Mouse (Mus musculus) kidney, adult 11 months (tissue): ENCODE results near the gene Zfp750.

Experiments used
- DNase-seq: peaks from one replicate; pipeline ENCODE4 v3.0.0; 2022

The Zfp750 gene

DNA sequence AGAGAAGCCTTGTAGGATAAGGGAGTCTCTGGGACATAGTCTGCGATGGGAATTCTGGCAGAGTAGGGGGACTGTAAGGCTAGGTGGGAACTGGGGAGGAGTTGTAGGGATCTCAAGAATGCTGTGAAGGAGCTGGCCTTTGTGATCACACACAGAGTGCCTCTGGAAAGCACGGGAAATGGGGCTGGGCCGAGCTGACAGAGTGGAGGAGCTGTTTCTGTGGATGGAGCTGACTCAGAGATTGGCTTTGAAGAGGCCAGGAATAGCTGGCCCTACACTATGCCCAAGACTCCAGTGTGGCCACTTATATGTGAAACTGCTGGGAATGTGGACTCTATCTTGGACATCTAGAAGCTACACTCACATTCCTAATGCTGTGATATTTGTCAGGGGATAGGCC, 17.4 kb upstream of the Zfp750 start:
- DNase-seq: no peak

GRCm38 (mm10) chr11:121529747-121530146, 10.6 kb upstream of the Zfp750 start:
- no peak for DNase-seq

GRCm38 (mm10) chr11:121524191-121524590, 5.1 kb upstream of the Zfp750 start:
- no peak for DNase-seq

DNA sequence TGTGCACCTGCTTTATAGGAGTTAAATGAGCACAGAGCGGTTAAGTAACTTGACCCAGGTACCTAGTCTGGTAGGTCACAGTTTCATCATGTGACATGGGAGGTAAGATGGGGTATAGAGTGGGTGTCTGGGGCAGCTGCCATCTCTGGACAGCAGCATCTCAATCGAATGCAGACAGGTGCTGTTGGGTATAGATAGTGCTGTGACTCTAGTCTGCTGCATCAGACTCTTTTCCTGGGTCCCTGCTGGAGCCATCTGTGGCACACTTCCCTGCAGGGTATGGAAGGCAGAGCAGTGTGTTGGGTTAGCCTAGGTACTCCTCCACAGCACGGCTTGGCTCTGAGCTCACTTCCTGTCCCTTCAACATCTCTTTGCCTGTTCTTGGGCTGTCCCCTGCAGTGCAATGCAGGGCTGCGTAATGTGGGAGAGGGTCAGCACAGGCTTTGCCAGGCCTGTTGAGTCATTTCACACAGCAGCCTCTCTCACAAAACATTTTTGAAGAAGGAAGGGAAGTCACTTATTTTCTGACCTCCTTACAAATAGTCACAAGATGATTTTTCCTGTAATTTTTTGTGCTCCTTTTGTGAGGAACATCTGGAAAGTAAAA, 3.1 kb upstream of the Zfp750 start:
- DNase-seq: no peak

DNA sequence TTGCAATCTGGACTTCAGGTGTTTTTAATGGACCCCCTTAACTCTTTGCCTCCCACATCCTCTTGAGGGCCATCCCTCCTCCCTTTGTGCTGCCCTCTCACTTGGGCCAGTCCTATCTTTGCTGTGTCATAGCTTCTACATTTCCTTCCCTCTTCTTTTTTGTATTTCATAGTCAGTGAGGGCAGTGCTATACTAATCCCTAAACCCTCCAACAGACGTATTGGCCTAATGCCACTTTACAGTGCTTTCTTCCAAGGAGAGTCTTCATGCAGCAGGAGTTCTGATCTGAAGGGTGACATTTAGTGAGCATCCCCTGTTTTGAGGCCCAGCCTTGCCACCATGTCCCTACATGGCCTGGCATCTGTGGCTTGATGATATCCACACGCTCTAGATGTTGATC, 1.6 kb upstream of the Zfp750 start:
- no peak for DNase-seq

DNA sequence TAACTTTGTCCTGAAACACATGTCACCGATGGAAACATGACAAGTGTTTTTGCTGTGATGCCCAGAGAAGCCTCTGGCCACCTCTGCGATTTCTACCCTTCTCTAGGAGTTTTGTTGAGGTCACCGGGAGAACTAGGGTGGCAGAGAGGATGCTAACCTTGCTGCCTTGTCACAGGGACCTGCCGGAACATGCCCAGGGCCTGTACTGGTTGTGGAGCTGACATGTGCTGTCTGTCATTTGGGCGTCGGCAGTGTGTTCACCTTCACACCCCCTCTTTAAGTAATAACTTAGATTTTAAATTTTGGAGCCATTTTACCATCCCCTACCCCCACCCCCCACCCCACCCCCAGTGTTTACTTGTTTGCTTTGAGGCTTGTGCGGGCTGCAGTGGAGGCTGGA, 570 bp upstream of the Zfp750 start:
- DNase-seq: no peak

GRCm38 (mm10) chr11:121517687-121518465, 1.3 kb downstream of the Zfp750 start:
- no peak for DNase-seq

DNA sequence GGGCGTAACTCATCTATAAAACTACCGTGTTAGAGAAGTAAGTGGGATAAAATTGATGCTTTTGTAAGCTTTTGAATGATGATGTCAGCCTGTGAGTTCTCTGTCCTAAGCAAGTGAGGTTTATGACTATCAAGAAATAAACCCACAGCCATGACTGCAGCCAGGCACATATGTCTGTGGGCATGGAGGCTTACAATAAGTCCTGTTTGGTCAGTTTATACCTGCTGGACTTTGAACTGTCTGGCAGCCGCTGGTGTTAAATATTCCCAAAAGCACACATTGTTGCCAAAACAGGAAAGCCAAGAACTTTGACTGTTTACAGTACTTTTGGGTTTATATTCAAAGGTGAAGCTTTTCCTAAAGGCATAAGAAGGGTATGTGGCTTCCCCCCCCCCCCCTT, 2.2 kb downstream of the Zfp750 start:
- peak; percentile 80 for DNase-seq

DNA sequence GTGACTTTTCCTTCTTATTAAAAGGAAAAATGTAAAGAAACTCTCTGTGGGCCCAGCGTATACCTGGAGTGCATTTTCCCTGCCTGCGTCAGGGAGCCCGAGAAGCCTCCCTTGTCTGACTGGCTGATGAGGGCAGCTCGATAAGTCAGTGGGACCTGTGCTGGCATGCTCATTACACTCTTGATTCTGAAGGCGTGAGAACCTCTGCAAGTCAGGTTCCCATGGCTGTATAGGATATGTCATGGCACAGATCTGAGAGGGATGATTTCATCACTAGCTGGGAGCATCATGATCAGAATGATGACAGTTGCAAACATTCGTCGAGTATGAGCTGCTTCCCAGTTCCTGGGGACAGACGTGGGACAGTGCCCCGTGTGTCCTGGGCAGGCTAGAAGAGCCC, 3.1 kb downstream of the Zfp750 start:
- no peak for DNase-seq

DNA sequence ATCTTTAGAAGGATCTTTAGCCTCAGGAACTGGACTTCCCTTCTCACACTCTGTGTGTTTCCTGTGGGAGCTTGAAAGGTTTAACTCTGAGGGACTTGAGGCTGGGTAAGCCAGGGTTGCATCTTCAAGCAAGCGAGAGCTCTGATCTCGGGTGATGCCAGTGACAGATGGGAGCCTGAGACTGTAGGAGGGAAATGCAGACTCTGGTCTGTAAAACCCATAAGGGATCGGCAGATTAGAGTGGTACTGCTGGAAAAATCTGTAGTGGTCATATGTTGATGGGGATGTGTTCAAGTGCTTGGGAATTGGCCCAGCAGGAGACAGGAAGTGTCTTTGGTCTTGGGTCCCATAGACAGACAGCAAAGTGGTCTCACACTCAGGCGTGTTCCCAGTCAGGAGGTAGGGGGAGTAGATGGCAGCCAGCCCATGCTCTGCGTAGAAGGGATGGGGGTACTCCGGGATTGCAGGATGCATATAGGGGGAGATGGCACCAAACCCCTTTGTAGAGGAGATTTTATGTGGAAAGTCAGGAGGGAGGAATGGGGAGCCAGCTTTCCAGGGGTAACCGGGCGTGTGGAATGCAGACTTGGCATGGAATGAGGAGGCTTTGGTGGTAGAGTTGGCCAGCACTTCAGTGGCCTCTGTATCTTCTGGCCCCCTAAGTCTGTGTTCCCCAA, 6.1 kb downstream of the Zfp750 start:
- no peak for DNase-seq

DNA sequence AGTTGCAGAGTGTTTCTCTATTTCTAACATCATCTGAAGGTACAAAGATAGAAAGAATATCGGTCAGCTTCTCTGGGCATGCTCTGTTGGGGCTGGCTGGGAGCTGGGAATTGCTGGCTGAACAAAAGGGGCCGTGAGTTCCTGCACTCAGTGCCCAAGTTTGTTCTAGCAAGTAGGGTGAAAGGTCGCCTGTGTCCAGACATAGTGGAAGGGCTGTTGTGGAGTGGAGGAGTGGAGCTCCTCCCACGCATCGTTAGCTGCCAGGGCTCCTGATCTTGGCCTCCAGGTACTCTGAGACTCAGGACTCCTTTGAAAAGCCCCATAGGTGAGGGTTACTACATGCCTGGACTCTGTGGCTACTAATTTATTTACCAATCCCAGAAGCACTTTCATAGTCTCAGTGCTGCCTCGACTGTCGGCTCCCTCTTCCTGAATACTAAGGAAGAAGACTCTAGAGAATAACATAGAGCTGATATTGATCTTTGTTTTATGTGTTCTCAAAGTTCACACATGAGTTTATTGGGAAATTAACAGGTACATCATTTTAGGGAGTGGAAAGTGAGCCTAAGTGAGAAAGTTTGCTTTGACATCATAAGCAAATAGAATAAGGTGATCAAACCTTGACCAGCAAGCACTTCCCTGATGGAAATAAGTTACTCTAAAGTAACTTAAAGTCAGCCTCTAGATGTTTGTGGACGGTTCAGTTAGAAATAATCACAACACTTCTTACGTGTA, 8.5 kb downstream of the Zfp750 start:
- peak; percentile 66 for DNase-seq

DNA sequence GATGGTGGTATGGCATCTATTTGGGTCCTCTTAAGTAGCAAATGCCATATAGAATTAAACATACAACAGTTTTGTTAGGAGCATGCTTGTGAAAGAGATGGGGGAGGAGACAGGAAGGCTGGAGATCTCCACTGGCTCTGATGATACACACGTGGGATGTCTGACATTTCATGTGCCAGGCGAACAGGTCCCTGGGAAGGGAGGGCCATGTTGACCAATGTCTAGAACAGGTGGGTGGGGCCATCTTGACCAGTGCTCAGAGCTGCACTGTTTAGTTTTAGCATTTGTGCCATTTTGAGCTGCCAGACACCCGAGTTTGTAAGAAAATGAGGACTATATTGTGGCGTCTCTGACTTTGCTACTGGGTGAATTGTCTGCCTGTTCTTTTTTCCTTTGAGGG, 10.7 kb downstream of the Zfp750 start:
- DNase-seq: no peak

- no peak for DNase-seq
Measured at GRCm38 (mm10) chr11:121502000-121502860, 16.9 kb downstream of the Zfp750 start.

DNA sequence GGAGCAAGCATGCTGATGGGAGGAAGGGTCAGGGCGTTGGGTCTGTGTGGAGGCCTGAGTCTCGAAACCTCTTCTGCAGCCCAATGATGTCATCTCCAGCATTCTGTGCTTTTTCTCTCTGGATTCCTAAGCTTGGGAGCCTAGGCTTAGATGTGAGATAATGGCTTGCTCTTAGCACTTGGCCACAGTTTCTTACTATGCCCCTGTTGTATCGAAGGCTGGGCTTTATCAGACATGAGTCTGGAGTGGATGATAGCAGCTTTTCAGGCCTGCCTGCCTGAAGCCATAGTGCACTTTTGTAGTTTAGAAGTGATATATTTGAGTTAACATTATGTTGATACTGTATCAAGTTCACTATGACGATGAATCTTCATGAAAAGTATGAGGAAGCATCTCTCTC, 17.6 kb downstream of the Zfp750 start:
- DNase-seq: no peak

DNA sequence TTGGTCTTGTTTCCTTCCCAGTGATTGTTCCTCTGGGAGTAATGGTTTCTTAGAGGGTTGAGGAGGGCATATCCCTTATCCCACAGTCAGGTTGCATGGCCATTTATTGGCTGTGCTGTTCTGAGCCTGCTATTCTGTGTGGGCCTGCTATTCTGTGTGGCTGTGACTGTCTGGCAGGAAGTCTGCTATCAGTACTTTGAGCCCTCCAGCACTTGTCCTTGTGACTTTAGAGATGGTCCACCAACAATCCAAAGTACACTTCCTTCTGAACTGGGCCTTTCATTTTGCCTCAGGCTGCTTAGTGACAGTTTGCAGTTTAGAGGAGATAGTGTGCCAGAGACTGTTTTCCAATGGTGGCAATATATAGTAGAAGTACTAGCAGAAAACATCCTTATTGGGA, 18.5 kb downstream of the Zfp750 start:
- DNase-seq: no peak

DNA sequence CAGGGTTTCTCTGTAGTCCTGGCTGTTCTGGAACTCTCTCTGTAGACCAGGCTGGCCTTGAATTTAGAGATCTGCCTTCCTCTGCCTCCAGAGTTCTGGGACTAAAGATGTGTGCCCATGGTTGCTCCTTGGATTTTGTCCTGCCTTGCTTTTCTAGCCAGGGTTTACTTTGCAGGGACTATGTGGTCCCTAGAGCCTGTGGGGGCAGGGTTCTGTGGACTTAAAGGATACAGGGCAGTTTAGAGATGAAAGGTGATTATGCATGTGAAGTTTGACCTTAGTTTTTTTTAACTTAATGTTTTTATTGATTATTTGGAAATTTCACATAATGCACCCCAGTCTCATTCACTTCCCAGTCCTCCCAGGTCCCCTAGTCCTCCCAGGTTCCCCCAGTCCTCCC, 28.5 kb downstream of the Zfp750 start:
- no peak for DNase-seq

GRCm38 (mm10) chr11:121485882-121486281, 33.3 kb downstream of the Zfp750 start:
- no peak for DNase-seq

GRCm38 (mm10) chr11:121481129-121481528, 38.0 kb downstream of the Zfp750 start:
- DNase-seq: peak; percentile 19

GRCm38 (mm10) chr11:121479476-121480203, 39.5 kb downstream of the Zfp750 start:
- DNase-seq: no peak

GRCm38 (mm10) chr11:121475699-121476415, 43.3 kb downstream of the Zfp750 start:
- peak; percentile 34 for DNase-seq

GRCm38 (mm10) chr11:121474831-121475230, 44.3 kb downstream of the Zfp750 start:
- no peak for DNase-seq
